Mouse (Mus musculus) layer of hippocampus, adult 8-10 months (tissue): ENCODE results near the gene Zmat3. TPM values are rescaled to one million over a fixed set of nuclear protein-coding genes. Genes with fewer than 3 reads are reported as not detected.

Experiments
- total RNA-seq, 4 experiments: library from RNA; stranded (reverse); gene quantifications; 2 replicates each; pipeline ENCODE4 v1.2.4; 2022

Gene Zmat3
- total RNA-seq, 4 experiments from 2014 or later: 56.5 to 67.2 (median 59.4) TPM

Other genes starting within 250 kb of the Zmat3 start
- gene Pik3ca, start 31.7 kb upstream of the Zmat3 start, total RNA-seq: 10 to 100 TPM; 38.7 to 55.6 (median 43.9) TPM
- gene Kcnmb3, start 126.2 kb upstream of the Zmat3 start, total RNA-seq: under 1 TPM; 0.39 to 0.98 (median 0.63) TPM
- 10 to 100 TPM; 32.4 to 46.3 (median 36.5) TPM for gene Zfp639, start 144.2 kb upstream of the Zmat3 start, total RNA-seq
- 100 to 1,000 TPM in 3 of 4 experiments, 10 to 100 TPM in 1; 79.6 to 113 (median 107) TPM for gene Mfn1, start 163.5 kb upstream of the Zmat3 start, total RNA-seq